Mouse (Mus musculus): ENCODE results near the gene Dmwd. TPM values are rescaled to one million over a fixed set of nuclear protein-coding genes. Genes with fewer than 3 reads are reported as not detected.

Gene Dmwd
- polyA plus RNA-seq, 1 experiment from 2014 or later = 18.8 TPM

- no peak for ATAC-seq (ENCODE audit: insufficient number of reproducible peaks, insufficient read depth, low FRiP score, low TSS enrichment)
- Histone ChIP-seq H3K27ac (no peak overlapping the region), H3K9me3 (0 out of 2 replicates have a peak, but pooled peaks cover 2% of the 10 kb centered on the region), H3K4me1 (peaks cover 24% of the 10 kb centered on the region), H3K4me3 (no peak overlapping the region), H3K4me2 (replicated peaks) (no peak overlapping the region), H3K27me3 (no peaks in the 10 kb centered on the region), H3K9ac (no peak overlapping the region), H3K36me3 (no peaks in the 10 kb centered on the region)
- WGBS = 92% methylated on average over 4 of the region's 4 CpGs
Observed at GRCm38 (mm10) chr7:19121686-19122085, 45.7 kb downstream of the Dmwd start.

- Histone ChIP-seq H3K9ac (0 out of 2 replicates have a peak overlapping the region, but pooled peaks have one; percentile 30), H3K27ac (no peak overlapping the region)
Observed at GRCm38 (mm10) chr7:19124713-19125112, 48.7 kb downstream of the Dmwd start.

GRCm38 (mm10) chr7:19127744-19128143 lies 51.7 kb downstream of the Dmwd start:
- Histone ChIP-seq H3K4me2 (replicated peaks) (no peak overlapping the region), H3K4me3 (no peak overlapping the region), H3K9ac (no peak overlapping the region), H3K27me3 (no peaks in the 10 kb centered on the region), H3K9me3 (no peaks in the 10 kb centered on the region), H3K4me1 (peaks cover 17% of the 10 kb centered on the region; the same call in 1 of the 2 replicates), H3K36me3 (peaks cover 9% of the 10 kb centered on the region), H3K27ac (no peak overlapping the region)
- no peak for ATAC-seq (ENCODE audit: insufficient number of reproducible peaks, insufficient read depth, low FRiP score, low TSS enrichment)
- 88% methylated on average over 5 of the region's 5 CpGs for WGBS

More at GRCm38 (mm10) chr7:19124713-19125112, 48.7 kb downstream of the Dmwd start:
- no peaks in the 10 kb centered on the region for H3K27me3 ChIP-seq
- H3K4me1 ChIP-seq = peaks cover 16% of the 10 kb centered on the region
- WGBS = 83% methylated on average over 6 of the region's 6 CpGs
- peaks cover 9% of the 10 kb centered on the region for H3K36me3 ChIP-seq
- no peaks in the 10 kb centered on the region for H3K9me3 ChIP-seq
- H3K4me3 ChIP-seq = no peak overlapping the region
- ATAC-seq (ENCODE audit: insufficient number of reproducible peaks, insufficient read depth, low FRiP score, low TSS enrichment) = no peak
- no peak overlapping the region for H3K4me2 ChIP-seq (replicated peaks)

DNA sequence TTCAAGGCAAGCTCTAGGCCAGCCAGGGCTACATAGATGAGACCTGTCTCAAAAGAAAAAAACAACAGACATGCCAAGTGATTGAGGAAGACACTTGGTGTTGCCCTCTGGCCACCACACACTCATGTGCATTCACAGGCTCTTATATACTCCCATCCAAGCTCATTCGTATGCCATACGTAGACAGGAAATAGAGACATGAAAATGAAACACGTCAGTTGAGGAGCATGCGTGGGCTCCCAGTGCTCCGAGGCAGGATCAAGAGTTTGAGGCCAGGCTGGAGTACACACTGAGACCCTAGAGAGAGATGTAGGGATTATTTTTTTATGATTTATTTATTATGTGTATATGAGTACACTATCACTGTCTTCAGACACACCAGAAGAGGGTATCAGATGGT lies 53.4 kb downstream of the Dmwd start:
- no peak for ATAC-seq (ENCODE audit: insufficient number of reproducible peaks, insufficient read depth, low FRiP score, low TSS enrichment)
- peaks cover 17% of the 10 kb centered on the region; the same call in 1 of the 2 replicates for H3K4me1 ChIP-seq
- H3K27ac ChIP-seq = no peak overlapping the region
- H3K9me3 ChIP-seq = no peaks in the 10 kb centered on the region
- H3K4me3 ChIP-seq = no peak overlapping the region
- H3K36me3 ChIP-seq = peaks cover 9% of the 10 kb centered on the region
- WGBS = 94% methylated on average over 5 of the region's 5 CpGs
- H3K4me2 ChIP-seq (replicated peaks) = no peak overlapping the region
- no peaks in the 10 kb centered on the region for H3K27me3 ChIP-seq
- no peak overlapping the region for H3K9ac ChIP-seq

GRCm38 (mm10) chr7:19130657-19131056 lies 54.6 kb downstream of the Dmwd start:
- Histone ChIP-seq H3K9ac (peak overlapping the region; percentile 11; the same call in 1 of the 2 replicates), H3K27ac (peak overlapping the region; percentile 86), H3K9me3 (no peaks in the 10 kb centered on the region), H3K4me2 (replicated peaks) (peak overlapping the region; percentile 61), H3K4me1 (peaks cover 13% of the 10 kb centered on the region; the same call in 1 of the 2 replicates), H3K36me3 (peaks cover 16% of the 10 kb centered on the region), H3K4me3 (peak overlapping the region; percentile 43), H3K27me3 (no peaks in the 10 kb centered on the region)
- WGBS = 26% methylated on average over 4 of the region's 4 CpGs
- no peak for ATAC-seq (ENCODE audit: insufficient number of reproducible peaks, insufficient read depth, low FRiP score, low TSS enrichment)

GRCm38 (mm10) chr7:19131324-19131848 lies 55.4 kb downstream of the Dmwd start:
- Histone ChIP-seq H3K4me3 (peak overlapping the region; percentile 43), H3K4me1 (peaks cover 13% of the 10 kb centered on the region; the same call in 1 of the 2 replicates), H3K27ac (peak overlapping the region; percentile 86), H3K4me2 (replicated peaks) (peak overlapping the region; percentile 61), H3K27me3 (no peaks in the 10 kb centered on the region), H3K9me3 (no peaks in the 10 kb centered on the region), H3K36me3 (peaks cover 23% of the 10 kb centered on the region), H3K9ac (peak overlapping the region; percentile 44)
- under 1% methylated on average over 39 of the region's 39 CpGs for WGBS
- peak; percentile 97 for ATAC-seq (ENCODE audit: insufficient number of reproducible peaks, insufficient read depth, low FRiP score, low TSS enrichment)

Small RNAs within 50 kb of the gene (microRNA-seq; reads per million reads assigned to microRNA genes)
- not detected for gene Mir3100

Other genes with a start within 250 kb of the Dmwd start
- 0.12 and 0.28 TPM in 2 replicates for gene Mill2, start 236.3 kb upstream of the Dmwd start, polyA plus RNA-seq (2016; fragmentation: Nextera tagmentation; extraction: Ambion mirVana)
- gene Pglyrp1, start 204.9 kb upstream of the Dmwd start, polyA plus RNA-seq (2016; fragmentation: Nextera tagmentation; extraction: Ambion mirVana) = 1.1 and 2.0 TPM in 2 replicates
- gene Ccdc61, start 165.8 kb upstream of the Dmwd start, polyA plus RNA-seq (2016; fragmentation: Nextera tagmentation; extraction: Ambion mirVana) = 39.7 and 41.0 TPM in 2 replicates
- gene Nova2, start 150.3 kb upstream of the Dmwd start, polyA plus RNA-seq (2016; fragmentation: Nextera tagmentation; extraction: Ambion mirVana) = 1.1 TPM in 2 replicates
- not detected in 2 replicates for gene Nanos2, start 88.8 kb upstream of the Dmwd start, polyA plus RNA-seq (2016; fragmentation: Nextera tagmentation; extraction: Ambion mirVana)
- 7.7 and 9.8 TPM in 2 replicates for gene Mypop, start 85.0 kb upstream of the Dmwd start, polyA plus RNA-seq (2016; fragmentation: Nextera tagmentation; extraction: Ambion mirVana)
- 47.1 and 48.6 TPM in 2 replicates for gene Irf2bp1, start 72.2 kb upstream of the Dmwd start, polyA plus RNA-seq (2016; fragmentation: Nextera tagmentation; extraction: Ambion mirVana)
- 0.13 and 0.18 TPM in 2 replicates for gene Foxa3, start 52.7 kb upstream of the Dmwd start, polyA plus RNA-seq (2016; fragmentation: Nextera tagmentation; extraction: Ambion mirVana)
- gene Sympk, start 51.9 kb upstream of the Dmwd start, polyA plus RNA-seq (2016; fragmentation: Nextera tagmentation; extraction: Ambion mirVana) = 51.8 and 56.5 TPM in 2 replicates
- gene Rsph6a, start 21.5 kb upstream of the Dmwd start, polyA plus RNA-seq (2016; fragmentation: Nextera tagmentation; extraction: Ambion mirVana) = not detected in 2 replicates
- 17.5 and 19.1 TPM in 2 replicates for gene Dmpk, start 7.6 kb downstream of the Dmwd start, polyA plus RNA-seq (2016; fragmentation: Nextera tagmentation; extraction: Ambion mirVana)
- 16.6 and 16.9 TPM in 2 replicates for gene Six5, start 18.4 kb downstream of the Dmwd start, polyA plus RNA-seq (2016; fragmentation: Nextera tagmentation; extraction: Ambion mirVana)
- 3.6 and 3.8 TPM in 2 replicates for gene Gm4969, start 42.1 kb downstream of the Dmwd start, polyA plus RNA-seq (2016; fragmentation: Nextera tagmentation; extraction: Ambion mirVana)
- 19.8 and 21.6 TPM in 2 replicates for gene Fbxo46, start 43.6 kb downstream of the Dmwd start, polyA plus RNA-seq (2016; fragmentation: Nextera tagmentation; extraction: Ambion mirVana)
- gene Qpctl, start 73.1 kb downstream of the Dmwd start, polyA plus RNA-seq (2016; fragmentation: Nextera tagmentation; extraction: Ambion mirVana) = 16.7 and 17.4 TPM in 2 replicates
- 149 and 166 TPM in 2 replicates for gene Snrpd2, start 73.5 kb downstream of the Dmwd start, polyA plus RNA-seq (2016; fragmentation: Nextera tagmentation; extraction: Ambion mirVana)
- 0.54 and 0.84 TPM in 2 replicates for gene Gipr, start 89.9 kb downstream of the Dmwd start, polyA plus RNA-seq (2016; fragmentation: Nextera tagmentation; extraction: Ambion mirVana)
- 4.5 and 4.9 TPM in 2 replicates for gene Eml2, start 100.2 kb downstream of the Dmwd start, polyA plus RNA-seq (2016; fragmentation: Nextera tagmentation; extraction: Ambion mirVana)
- gene Gpr4, start 136.3 kb downstream of the Dmwd start, polyA plus RNA-seq (2016; fragmentation: Nextera tagmentation; extraction: Ambion mirVana) = 1.4 and 1.7 TPM in 2 replicates
- gene Opa3, start 152.1 kb downstream of the Dmwd start, polyA plus RNA-seq (2016; fragmentation: Nextera tagmentation; extraction: Ambion mirVana) = 38.2 and 40.1 TPM in 2 replicates
- gene Vasp, start 195.6 kb downstream of the Dmwd start, polyA plus RNA-seq (2016; fragmentation: Nextera tagmentation; extraction: Ambion mirVana) = 68.2 and 69.3 TPM in 2 replicates
- 0.18 TPM in 1 of 2 replicates, not detected in the other for gene Ppm1n, start 203.8 kb downstream of the Dmwd start, polyA plus RNA-seq (2016; fragmentation: Nextera tagmentation; extraction: Ambion mirVana)
- 17.9 and 21.4 TPM in 2 replicates for gene Rtn2, start 206.4 kb downstream of the Dmwd start, polyA plus RNA-seq (2016; fragmentation: Nextera tagmentation; extraction: Ambion mirVana)
- gene Fosb, start 233.8 kb downstream of the Dmwd start, polyA plus RNA-seq (2016; fragmentation: Nextera tagmentation; extraction: Ambion mirVana) = 0.05 TPM in 1 of 2 replicates, not detected in the other